Mouse (Mus musculus): ENCODE measurements at regions not wholly inside any gene's neighbourhood (a gene's known extent, or its start where the extent isn't known, plus 50 kb on each side); places are given as distances from the start of the nearest gene placed in this dataset.

DNA sequence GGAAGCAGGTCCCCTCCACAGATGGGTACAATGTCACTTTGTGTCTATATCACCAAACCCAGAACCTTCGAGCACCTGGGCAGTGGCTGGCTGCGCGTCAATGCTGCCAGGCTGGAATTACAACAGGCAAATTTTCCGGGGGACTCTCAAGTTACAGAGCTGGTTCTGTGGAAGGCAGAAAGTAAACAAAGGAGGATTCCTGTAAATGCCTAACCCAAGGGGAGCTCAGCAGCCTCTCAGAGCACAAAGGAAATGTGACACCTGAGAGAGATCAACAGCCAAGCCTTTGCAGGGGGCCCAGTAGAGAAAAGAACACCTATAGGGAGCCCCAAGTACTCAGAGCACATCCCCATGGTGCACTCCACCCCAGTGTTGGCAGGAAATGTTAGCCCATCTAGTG is 70.7 kb downstream of the Setd4 start:
- ATAC-seq (ENCODE audit: insufficient number of reproducible peaks, insufficient read depth, low FRiP score, low TSS enrichment, low read depth) = 0 out of 2 replicates have a peak, but pooled peaks have one; percentile 69
- H3K9ac ChIP-seq = no peak overlapping the region
- peak overlapping the region; percentile 48; the same call in 1 of the 2 replicates for H3K27ac ChIP-seq
- no peaks in the 10 kb centered on the region for H3K27me3 ChIP-seq
- peaks cover 12% of the 10 kb centered on the region for H3K4me1 ChIP-seq
- no peak overlapping the region for H3K4me3 ChIP-seq
- WGBS = 8% methylated on average over 4 of the region's 4 CpGs
- H3K9me3 ChIP-seq = no peaks in the 10 kb centered on the region
- no peak overlapping the region for H3K4me2 ChIP-seq
- no peaks in the 10 kb centered on the region for H3K36me3 ChIP-seq

DNA sequence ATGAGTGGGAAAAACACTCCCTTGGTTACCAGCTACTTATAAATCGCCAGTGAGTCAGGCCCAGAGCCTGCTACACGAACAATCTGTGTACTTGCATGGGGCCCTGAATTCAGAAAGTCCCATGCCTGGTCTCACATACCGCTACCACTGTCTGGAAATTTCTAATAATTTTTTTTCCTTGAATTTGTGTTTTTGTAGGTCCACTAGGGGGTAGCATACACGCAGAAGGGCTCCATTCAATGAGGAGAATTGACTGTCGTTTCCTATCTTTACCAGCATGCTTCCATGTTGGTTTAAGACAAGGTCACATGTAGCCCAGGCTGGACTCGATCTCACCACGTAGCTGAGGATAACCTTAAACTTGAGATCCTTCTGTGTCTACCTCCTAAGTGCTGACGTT is 71.9 kb downstream of the Setd4 start:
- 80% methylated on average over 8 of the region's 8 CpGs for WGBS

DNA sequence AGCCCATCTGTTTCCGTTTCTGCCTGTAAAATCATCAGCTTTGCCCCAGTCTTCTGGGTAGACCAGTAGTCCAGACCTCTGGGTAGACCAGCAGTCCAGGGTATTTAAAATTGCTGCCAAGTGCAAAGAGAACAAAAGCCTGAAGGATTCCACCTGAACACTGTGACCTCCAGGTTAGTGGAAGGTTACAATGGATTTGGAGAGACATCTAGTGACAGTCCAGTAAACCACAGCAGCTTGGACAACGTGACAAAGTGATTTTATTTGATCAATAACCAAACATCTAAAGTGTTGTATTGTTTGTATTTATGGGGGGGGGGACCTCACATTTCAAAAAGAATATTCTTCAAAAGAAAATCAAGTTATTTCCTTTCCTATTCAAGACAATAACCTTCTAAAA is 81.4 kb downstream of the Setd4 start:
- no peak overlapping the region for H3K27ac ChIP-seq
- 73% methylated on average over 2 of the region's 2 CpGs for WGBS
- H3K36me3 ChIP-seq = no peaks in the 10 kb centered on the region
- no peaks in the 10 kb centered on the region for H3K27me3 ChIP-seq
- no peak overlapping the region for H3K9ac ChIP-seq
- peaks cover 6% of the 10 kb centered on the region for H3K4me1 ChIP-seq
- H3K4me2 ChIP-seq = no peak overlapping the region
- no peak overlapping the region for H3K4me3 ChIP-seq
- no peaks in the 10 kb centered on the region for H3K9me3 ChIP-seq
- ATAC-seq (ENCODE audit: insufficient number of reproducible peaks, insufficient read depth, low FRiP score, low TSS enrichment, low read depth) = no peak

More for the DNA sequence above, 71.9 kb downstream of the Setd4 start:
- H3K9me3 ChIP-seq = no peaks in the 10 kb centered on the region
- H3K4me1 ChIP-seq = peaks cover 12% of the 10 kb centered on the region
- no peak overlapping the region for H3K27ac ChIP-seq
- ATAC-seq (ENCODE audit: insufficient number of reproducible peaks, insufficient read depth, low FRiP score, low TSS enrichment, low read depth) = no peak
- H3K36me3 ChIP-seq = no peaks in the 10 kb centered on the region
- no peak overlapping the region for H3K4me3 ChIP-seq
- no peak overlapping the region for H3K4me2 ChIP-seq
- no peak overlapping the region for H3K9ac ChIP-seq
- H3K27me3 ChIP-seq = no peaks in the 10 kb centered on the region

DNA sequence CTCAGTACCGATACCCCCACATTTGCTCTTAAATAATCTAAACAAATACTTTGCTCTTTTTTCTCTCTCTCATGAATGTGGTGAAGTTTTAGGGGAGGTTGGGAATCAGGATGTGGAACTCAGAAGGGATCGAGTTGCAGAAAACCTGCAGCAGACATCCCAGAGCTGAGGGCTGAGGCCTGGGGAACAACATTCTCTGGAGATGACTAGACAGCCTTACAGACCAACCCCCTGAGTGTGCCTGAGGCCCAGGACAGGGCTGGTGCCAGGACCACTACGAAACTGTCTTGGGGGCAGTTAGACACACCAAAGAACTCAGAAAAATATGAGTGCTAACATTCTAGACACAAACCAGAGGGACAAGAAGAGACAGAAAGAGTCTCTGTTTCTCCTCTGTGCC is 83.4 kb downstream of the Setd4 start:
- 44% methylated on average over 3 of the region's 3 CpGs for WGBS
- Histone ChIP-seq H3K4me2 (no peak overlapping the region), H3K9me3 (no peaks in the 10 kb centered on the region), H3K4me3 (no peak overlapping the region), H3K9ac (no peak overlapping the region), H3K4me1 (peaks cover 6% of the 10 kb centered on the region), H3K27ac (peak overlapping the region; percentile 49; the same call in 1 of the 2 replicates), H3K36me3 (no peaks in the 10 kb centered on the region), H3K27me3 (no peaks in the 10 kb centered on the region)
- ATAC-seq (ENCODE audit: insufficient number of reproducible peaks, insufficient read depth, low FRiP score, low TSS enrichment, low read depth) = no peak

DNA sequence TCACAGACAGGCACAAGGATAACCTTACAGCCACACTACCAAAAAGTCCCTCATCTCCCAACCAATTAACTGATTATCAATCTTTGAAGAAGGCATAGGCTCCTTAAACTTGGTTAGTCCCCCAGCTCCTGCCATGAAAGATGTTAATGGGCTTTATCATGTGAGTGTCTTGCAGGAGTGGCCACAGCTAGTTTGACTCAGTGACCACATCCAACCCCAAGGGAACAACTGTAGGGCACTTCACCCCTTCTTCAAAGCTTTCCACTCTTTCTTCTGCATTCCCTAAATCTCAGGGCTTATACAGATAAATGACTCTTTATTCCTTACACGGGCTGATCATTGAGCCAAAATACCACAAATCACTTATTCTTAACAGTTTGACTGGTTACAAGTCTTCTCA is 85.2 kb downstream of the Setd4 start:
- Histone ChIP-seq H3K4me2 (no peak overlapping the region), H3K9me3 (no peaks in the 10 kb centered on the region), H3K36me3 (no peaks in the 10 kb centered on the region), H3K27me3 (no peaks in the 10 kb centered on the region), H3K9ac (no peak overlapping the region), H3K4me3 (no peak overlapping the region), H3K27ac (no peak overlapping the region), H3K4me1 (peaks cover 6% of the 10 kb centered on the region)
- ATAC-seq (ENCODE audit: insufficient number of reproducible peaks, insufficient read depth, low FRiP score, low TSS enrichment, low read depth) = no peak
- WGBS = 80% methylated on average over 1 of the region's 1 CpGs

DNA sequence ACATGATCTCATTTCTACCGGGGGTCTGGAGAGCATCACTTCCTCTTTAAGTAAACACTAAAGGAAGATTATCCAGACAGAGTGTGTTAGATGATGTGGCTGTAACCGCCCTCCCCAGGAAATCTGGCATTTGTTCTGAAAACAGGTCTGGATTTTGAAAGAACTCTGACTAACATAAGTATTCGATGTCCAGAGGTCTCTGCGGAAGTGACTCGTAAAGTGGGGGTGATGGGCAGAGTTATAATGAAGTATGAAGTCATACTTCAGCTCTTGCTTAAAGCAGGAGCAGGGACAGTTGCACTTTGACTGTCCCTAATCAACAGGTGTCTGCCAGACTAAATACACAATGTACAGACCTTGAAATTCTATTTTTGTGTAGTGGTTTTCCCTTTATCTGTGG is 87.1 kb downstream of the Setd4 start:
- Histone ChIP-seq H3K9ac (no peak overlapping the region), H3K4me1 (peaks cover 6% of the 10 kb centered on the region), H3K9me3 (no peaks in the 10 kb centered on the region), H3K27ac (no peak overlapping the region), H3K27me3 (no peaks in the 10 kb centered on the region), H3K4me2 (no peak overlapping the region), H3K4me3 (no peak overlapping the region), H3K36me3 (no peaks in the 10 kb centered on the region)
- ATAC-seq (ENCODE audit: insufficient number of reproducible peaks, insufficient read depth, low FRiP score, low TSS enrichment, low read depth) = no peak
- WGBS = 69% methylated on average over 5 of the region's 5 CpGs

DNA sequence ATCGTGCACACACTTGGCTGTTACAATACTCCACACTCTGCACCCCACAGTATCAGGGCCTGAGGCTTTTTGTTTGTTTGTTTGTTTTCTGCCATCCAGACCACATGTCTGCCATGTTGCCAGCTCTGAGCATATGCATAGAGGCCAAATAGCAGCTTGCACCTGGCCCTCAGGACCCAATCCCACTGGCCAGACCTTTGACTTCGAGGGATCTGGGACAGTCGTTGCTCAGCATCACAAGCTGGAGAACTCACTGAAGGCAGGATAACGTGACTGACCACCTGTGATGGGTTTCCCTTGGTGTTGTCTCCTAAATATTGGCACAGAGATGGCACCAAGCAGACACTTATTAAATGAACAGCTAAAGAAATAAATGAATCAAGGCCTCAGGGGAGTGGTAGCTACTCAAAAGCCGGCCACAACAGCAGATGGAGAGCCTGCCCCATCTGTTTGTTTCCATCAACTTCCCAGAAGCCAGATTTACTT is 88.4 kb downstream of the Setd4 start:
- Histone ChIP-seq H3K4me1 (peaks cover under 1% of the 10 kb centered on the region), H3K27ac (0 out of 2 replicates have a peak overlapping the region, but pooled peaks have one; percentile 0), H3K9ac (no peak overlapping the region), H3K4me2 (no peak overlapping the region), H3K4me3 (no peak overlapping the region), H3K36me3 (no peaks in the 10 kb centered on the region), H3K27me3 (no peaks in the 10 kb centered on the region), H3K9me3 (no peaks in the 10 kb centered on the region)
- ATAC-seq (ENCODE audit: insufficient number of reproducible peaks, insufficient read depth, low FRiP score, low TSS enrichment, low read depth) = no peak
- 70% methylated on average over 5 of the region's 5 CpGs for WGBS

DNA sequence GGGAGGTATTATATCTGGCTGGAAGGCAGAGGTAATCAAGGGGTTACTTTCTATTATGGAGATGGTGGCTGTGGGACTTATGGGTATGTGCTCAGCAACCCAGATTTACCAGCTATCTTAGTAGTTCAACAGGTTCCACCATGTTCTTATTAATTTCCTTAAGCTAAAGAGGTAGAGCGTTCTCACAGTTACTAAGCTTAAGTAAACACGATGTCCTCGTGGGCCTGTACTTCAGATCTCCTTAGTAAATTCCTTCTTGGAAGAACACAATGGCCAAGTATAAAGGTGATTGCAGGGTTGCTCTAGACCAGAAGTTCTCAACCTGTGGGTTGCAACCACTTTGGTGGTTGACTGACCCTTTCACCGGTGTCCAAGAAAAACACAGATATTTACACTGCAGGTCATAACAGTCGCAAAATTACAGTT is 90.2 kb downstream of the Setd4 start:
- Histone ChIP-seq H3K27ac (no peak overlapping the region), H3K4me1 (no peaks in the 10 kb centered on the region), H3K9ac (no peak overlapping the region), H3K27me3 (no peaks in the 10 kb centered on the region), H3K4me3 (no peak overlapping the region), H3K4me2 (no peak overlapping the region), H3K9me3 (no peaks in the 10 kb centered on the region), H3K36me3 (no peaks in the 10 kb centered on the region)
- WGBS = 82% methylated on average over 5 of the region's 5 CpGs
- no peak for ATAC-seq (ENCODE audit: insufficient number of reproducible peaks, insufficient read depth, low FRiP score, low TSS enrichment, low read depth)

DNA sequence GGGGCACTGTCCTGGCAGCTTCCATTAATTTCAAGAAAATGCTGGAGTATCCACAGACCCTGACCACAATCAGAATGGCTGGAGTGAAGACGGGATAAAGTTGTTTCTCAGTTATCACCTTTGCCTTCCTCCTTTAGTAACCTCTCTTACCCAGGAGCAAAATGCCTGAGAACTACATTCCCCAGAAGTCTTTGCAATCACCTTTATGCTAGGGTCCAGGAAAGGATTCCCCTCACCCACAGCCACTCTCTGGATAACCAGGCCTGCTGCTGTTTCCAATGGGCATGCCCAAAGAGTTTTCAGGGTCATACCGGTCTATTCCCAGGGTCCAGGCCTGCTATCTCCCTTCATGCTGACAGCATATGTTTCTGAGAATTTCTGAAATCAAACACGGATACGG is 91.9 kb downstream of the Setd4 start:
- no peaks in the 10 kb centered on the region for H3K4me1 ChIP-seq
- H3K9ac ChIP-seq = no peak overlapping the region
- H3K27ac ChIP-seq = no peak overlapping the region
- no peak overlapping the region for H3K4me2 ChIP-seq
- H3K4me3 ChIP-seq = no peak overlapping the region
- no peaks in the 10 kb centered on the region for H3K9me3 ChIP-seq
- no peaks in the 10 kb centered on the region for H3K27me3 ChIP-seq
- 67% methylated on average over 4 of the region's 4 CpGs for WGBS
- no peaks in the 10 kb centered on the region for H3K36me3 ChIP-seq
- no peak for ATAC-seq (ENCODE audit: insufficient number of reproducible peaks, insufficient read depth, low FRiP score, low TSS enrichment, low read depth)

DNA sequence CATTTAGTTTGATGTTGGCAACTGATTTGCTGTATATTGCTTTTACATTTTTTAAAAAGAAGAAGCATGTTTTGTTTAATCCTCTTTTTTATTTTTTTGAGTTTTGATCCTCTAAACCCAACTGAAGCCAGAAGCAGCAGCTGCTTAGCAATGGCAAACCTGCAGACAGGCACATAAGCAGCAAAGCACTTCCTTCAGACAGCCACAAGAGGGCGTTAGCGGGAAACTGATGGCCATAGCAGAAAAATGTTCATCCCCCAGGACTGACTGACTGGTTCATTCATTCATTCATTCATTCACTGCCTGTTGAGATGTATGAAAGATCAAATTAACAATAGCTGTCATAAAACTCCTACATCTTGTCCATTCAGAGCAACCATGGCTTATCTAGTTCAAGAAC is 92.3 kb downstream of the Setd4 start:
- 0% methylated on average over 2 of the region's 2 CpGs for WGBS
- no peaks in the 10 kb centered on the region for H3K36me3 ChIP-seq
- H3K4me2 ChIP-seq = no peak overlapping the region
- no peaks in the 10 kb centered on the region for H3K27me3 ChIP-seq
- ATAC-seq (ENCODE audit: insufficient number of reproducible peaks, insufficient read depth, low FRiP score, low TSS enrichment, low read depth) = no peak
- no peak overlapping the region for H3K9ac ChIP-seq
- H3K27ac ChIP-seq = no peak overlapping the region
- 0 out of 2 replicates have a peak, but pooled peaks cover 3% of the 10 kb centered on the region for H3K9me3 ChIP-seq
- H3K4me3 ChIP-seq = no peak overlapping the region
- no peaks in the 10 kb centered on the region for H3K4me1 ChIP-seq

DNA sequence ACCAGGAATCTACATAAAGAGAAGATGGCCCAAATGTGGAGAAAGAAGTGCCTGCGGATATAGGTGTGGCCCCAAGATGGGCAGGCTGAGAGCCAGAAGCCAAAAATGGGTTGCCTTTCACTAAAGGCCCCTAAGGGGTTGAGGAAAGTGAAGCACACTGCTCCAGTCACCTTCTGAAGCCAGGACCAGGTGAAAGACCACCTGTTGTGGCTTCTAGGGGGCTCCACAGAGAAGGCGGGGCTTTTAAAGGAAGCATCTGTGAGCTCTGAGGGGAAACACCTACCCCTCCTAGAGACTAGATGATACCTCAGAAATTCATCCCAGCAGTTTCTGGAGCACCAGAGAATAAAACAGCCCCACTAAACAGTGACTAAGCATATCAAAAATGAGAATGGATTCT is 105.1 kb downstream of the Setd4 start:
- Histone ChIP-seq H3K9me3 (peaks cover 11% of the 10 kb centered on the region; the same call in 1 of the 2 replicates), H3K4me3 (no peak overlapping the region), H3K4me2 (no peak overlapping the region), H3K4me1 (0 out of 2 replicates have a peak, but pooled peaks cover 3% of the 10 kb centered on the region), H3K9ac (no peak overlapping the region), H3K27ac (no peak overlapping the region), H3K27me3 (no peaks in the 10 kb centered on the region), H3K36me3 (no peaks in the 10 kb centered on the region)
- no peak for ATAC-seq (ENCODE audit: insufficient number of reproducible peaks, insufficient read depth, low FRiP score, low TSS enrichment, low read depth)
- 86% methylated on average over 2 of the region's 2 CpGs for WGBS

DNA sequence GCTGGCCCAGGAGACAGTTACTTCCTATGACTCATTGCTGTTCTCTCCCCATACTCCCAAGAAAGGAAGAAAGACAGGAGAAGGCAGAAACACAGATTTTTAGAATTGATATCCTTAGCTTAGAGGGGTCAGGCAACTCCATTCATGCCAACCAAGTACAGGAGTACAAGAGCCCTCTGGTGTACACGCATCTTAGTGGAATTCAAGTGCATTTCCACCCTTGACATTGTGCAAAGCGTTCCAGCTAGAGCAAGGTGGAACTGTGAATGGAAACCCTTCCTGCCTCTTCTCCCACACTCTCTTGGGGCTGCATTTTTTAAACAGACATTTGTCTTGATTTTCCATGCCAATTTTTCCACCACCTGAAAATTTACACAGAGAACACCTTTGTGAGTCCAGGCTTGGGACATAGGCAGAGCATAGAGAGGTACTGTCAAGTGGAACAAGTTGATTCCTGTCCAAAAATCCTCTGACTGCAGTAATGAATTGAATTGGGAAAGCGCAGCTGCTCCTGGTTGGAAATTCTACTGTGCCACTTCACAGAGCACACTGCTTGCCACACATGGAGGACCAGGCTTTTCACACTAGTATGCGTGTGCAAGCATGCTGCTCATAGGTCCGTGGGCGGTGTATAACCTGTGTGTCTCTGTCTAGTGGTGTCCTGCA is 110.4 kb downstream of the Setd4 start:
- no peaks in the 10 kb centered on the region for H3K27me3 ChIP-seq
- H3K27ac ChIP-seq = peak overlapping the region; percentile 73
- H3K9ac ChIP-seq = no peak overlapping the region
- WGBS = 80% methylated on average over 6 of the region's 6 CpGs
- peaks cover 13% of the 10 kb centered on the region; the same call in 1 of the 2 replicates for H3K4me1 ChIP-seq
- no peaks in the 10 kb centered on the region for H3K9me3 ChIP-seq
- ATAC-seq (ENCODE audit: insufficient number of reproducible peaks, insufficient read depth, low FRiP score, low TSS enrichment, low read depth) = no peak
- no peak overlapping the region for H3K4me3 ChIP-seq
- no peak overlapping the region for H3K4me2 ChIP-seq
- H3K36me3 ChIP-seq = no peaks in the 10 kb centered on the region
